Mouse (Mus musculus) bone marrow macrophage, adult 2 months (primary cell): ENCODE data around the gene Cldn13. TPM values are rescaled to one million over a fixed set of nuclear protein-coding genes. Genes with fewer than 3 reads are reported as not detected.

Experiments used
- H3K27ac ChIP-seq: 2 replicates; pipeline ENCODE4 v1.5.1; 2012; ENCODE audit warnings: low read depth, low read length; ENCODE audit not compliant: insufficient read depth
- H3K4me1 ChIP-seq: 2 replicates; pipeline ENCODE4 v1.6.1; 2012; ENCODE audit warnings: low read length; ENCODE audit not compliant: control insufficient read depth, insufficient read depth
- H3K4me3 ChIP-seq: 2 replicates; pipeline ENCODE4 v1.5.1; 2012; ENCODE audit warnings: mild to moderate bottlenecking, low read length, moderate library complexity; ENCODE audit not compliant: insufficient read depth
- CTCF ChIP-seq: IDR thresholded peaks from 2 replicates; pipeline ENCODE4 v1.5.1; 2012; ENCODE audit warnings: low read depth, mild to moderate bottlenecking, low read length, moderate library complexity
- POLR2A ChIP-seq: IDR thresholded peaks from 2 replicates; pipeline ENCODE4 v1.6.1; 2012; ENCODE audit warnings: mild to moderate bottlenecking, low read depth, low read length, borderline replicate concordance
- polyA plus RNA-seq: library from polyadenylated mRNA; stranded (reverse); fragments of >200 nt; gene quantifications from 2 replicates; pipeline ENCODE4 v1.2.4, GENCODE M21; 2012; ENCODE audit not compliant: missing spikeins, insufficient read depth, insufficient read length

The Cldn13 gene
- polyA plus RNA-seq, 1 experiment, result not detected

DNA sequence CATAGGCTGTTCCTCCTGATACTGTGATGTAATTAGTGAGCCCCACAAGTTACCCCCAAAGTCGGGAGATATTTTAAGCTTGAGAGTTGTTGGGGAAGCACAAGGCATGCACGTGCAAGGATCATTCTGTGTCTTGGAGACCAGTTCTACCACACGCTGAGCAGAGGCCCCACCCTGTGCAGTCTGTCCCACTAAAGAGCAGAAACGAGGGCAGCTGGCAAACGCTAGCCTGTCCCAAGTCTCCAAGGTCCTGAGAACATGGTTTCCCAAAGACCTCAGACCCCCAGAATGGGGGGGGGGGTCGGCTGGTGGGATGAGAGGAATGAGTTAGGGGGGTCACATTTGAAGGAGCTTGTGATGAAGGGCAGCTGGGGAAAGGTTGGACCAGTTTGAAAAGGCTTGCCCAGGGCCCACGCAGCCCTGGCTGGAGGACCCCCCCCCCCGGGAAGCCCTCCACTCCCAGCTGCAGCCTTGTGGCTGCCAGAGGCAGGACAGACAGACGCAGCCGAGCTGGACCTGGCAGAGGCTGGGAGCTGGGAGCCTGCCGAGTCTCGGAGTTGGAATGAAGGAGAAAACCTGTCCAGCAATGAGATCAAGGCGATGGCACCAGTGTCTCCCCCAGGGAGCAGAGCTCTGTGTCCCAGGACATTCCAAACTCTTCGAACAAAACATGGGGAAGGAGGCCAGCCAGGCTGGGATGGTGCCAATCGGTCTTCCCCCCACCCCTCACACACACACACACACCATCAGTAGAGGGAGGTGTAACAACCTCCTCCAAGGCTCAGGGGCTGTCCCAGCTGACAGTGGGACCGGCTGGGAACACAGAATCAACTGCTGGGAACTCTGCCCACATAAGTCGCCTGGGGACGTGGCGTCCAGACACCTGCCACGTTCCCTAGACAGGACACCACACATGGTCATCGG lies 41.1 kb downstream of the Cldn13 start:
- no peaks in the 10 kb centered on the region for H3K4me1 ChIP-seq
- no peak overlapping the region for H3K4me3 ChIP-seq
- TF ChIP-seq POLR2A, result no peak
- no peak for TF ChIP-seq CTCF

DNA sequence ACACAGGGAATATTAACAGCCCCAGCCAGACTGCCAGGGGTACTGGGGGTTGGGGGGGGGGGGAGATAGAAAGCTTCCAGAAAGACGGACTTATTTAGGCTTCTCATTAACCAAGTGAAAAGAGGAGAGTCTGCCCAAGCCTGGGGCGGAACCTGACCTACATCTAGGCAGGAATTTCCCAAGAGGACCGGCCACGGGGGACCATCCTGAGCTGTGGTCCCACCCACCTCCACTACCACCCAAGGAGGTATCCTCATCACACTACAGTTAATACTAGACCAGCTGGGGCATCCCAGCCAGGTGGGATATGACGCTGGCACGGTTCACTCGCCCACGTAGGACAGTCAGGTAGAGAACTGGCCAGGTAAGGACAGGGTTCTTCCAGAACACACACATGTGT lies 42.3 kb downstream of the Cldn13 start:
- no peak for TF ChIP-seq CTCF
- no peak for TF ChIP-seq POLR2A
- Histone ChIP-seq H3K27ac (no peak overlapping the region), H3K4me3 (no peak overlapping the region), H3K4me1 (no peaks in the 10 kb centered on the region)

More for the DNA sequence above, 41.1 kb downstream of the Cldn13 start:
- H3K27ac ChIP-seq, result no peak overlapping the region

DNA sequence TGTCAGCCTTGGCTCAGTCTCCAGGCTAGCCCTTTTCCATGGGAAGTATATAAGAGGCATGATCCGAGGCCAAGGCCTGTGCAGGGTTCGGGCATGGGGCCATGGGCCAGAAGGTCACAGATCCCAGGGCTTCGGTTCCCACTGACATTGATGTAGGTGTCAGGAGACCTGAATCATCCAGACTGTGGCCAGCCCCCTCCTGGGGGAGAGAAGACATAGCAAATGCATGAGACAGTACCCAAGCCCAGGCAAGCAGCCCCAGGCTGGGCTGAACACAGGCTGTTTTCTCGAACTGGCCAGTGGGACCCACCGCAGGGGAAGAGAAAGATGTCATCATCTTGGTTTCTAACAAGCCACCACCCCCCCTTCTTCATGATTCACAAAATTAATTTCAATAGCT lies 42.7 kb downstream of the Cldn13 start:
- Histone ChIP-seq H3K4me3 (no peak overlapping the region), H3K4me1 (no peaks in the 10 kb centered on the region), H3K27ac (no peak overlapping the region)
- TF ChIP-seq POLR2A (no peak), CTCF (no peak)

DNA sequence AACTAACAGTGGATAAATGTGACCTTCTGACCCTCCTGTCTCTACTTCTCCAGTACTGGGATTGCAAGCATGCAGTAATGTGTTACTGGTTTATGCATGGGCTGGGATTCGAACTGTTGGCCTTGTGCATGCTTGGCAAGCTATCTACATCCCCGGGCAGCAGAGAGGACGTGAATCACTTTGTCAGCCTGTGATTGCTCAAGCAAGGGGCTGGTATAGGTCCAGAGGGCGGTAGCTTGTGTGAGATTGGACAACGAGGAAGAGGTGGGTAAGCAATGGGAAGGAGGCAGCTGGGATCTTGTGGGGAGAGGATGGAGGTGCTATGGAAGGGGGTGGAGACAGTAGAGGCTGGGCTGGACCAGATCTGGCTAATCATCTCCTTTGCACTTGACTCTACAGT lies 46.8 kb downstream of the Cldn13 start:
- Histone ChIP-seq H3K4me1 (no peaks in the 10 kb centered on the region), H3K27ac (no peak overlapping the region), H3K4me3 (no peak overlapping the region)
- TF ChIP-seq CTCF (no peak), POLR2A (no peak)

DNA sequence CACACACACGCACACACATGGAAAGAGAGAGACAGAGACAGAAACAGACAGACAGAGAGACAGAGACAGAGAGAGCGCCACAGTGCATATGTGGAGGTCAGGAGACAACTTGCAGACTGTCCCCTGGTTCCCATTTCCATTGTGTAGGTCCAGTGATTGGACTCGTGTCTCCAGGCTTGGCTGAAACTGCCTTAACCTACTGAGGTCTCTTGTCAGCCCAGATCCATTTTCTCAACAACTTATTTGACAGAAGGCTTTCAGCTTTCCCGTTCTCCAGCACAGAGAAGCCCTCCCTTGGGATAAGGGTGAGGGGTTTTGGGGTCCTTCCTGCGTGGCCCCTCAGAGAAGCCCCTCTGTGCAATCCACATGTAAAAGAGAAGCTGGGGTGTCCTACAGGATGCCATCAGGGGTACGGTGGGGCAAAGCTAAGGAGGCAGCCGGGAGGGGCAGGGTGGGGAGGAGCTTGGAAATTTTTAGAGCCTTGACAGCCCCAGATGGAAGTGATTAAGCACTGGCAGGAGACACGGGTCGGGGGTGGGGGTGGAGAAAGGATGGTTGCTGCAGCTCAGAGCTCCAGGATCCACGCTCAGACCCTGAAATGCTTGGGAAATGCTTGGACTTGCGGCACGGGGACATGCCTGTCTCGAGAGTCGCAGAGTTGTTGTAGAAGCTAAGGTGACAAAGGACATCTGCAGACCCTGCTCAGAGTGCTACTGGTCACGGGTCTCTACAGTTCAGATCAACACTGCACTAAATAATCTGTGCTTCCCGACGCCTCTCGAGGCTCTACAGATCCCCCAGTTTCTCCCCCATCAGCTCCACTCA lies 47.8 kb downstream of the Cldn13 start:
- Histone ChIP-seq H3K4me1 (no peaks in the 10 kb centered on the region), H3K27ac (no peak overlapping the region), H3K4me3 (no peak overlapping the region)
- TF ChIP-seq POLR2A (no peak), CTCF (no peak)

DNA sequence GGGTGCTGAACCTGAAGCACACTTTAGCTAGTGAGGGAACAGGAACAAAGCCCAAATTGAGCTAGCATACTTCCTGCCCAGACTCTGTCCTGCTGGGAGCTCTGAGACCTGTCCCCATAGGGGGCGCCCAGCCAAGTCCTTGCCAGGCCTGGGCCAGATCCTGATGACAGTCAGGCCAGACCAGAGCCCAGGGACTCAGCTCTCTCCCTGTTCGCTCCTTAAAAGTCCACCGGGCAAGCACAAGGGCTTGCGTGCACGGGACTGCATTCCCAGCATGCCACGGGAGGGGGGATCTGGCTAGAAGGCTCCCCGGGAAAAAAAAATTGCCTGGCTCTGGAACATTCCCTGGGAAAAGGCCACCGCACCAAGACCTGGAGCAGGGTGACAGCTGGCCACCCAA lies 50.2 kb downstream of the Cldn13 start:
- no peaks in the 10 kb centered on the region for H3K4me1 ChIP-seq
- H3K27ac ChIP-seq, result no peak overlapping the region
- TF ChIP-seq CTCF, result no peak
- no peak for TF ChIP-seq POLR2A
- H3K4me3 ChIP-seq, result no peak overlapping the region

Other genes starting within 250 kb of the Cldn13 start
- 9.4 and 13.1 TPM in 2 replicates for gene Limk1, start 226.9 kb downstream of the Cldn13 start, polyA plus RNA-seq
- gene Eln, start 168.2 kb downstream of the Cldn13 start, polyA plus RNA-seq, result not detected in 2 replicates
- gene Tmem270, start 8.8 kb downstream of the Cldn13 start, polyA plus RNA-seq, result not detected in 2 replicates
- 7.0 and 8.4 TPM in 2 replicates for gene Mettl27, start 16.8 kb upstream of the Cldn13 start, polyA plus RNA-seq
- gene Cldn4, start 31.4 kb upstream of the Cldn13 start, polyA plus RNA-seq, result not detected in 2 replicates
- gene Cldn3, start 70.7 kb upstream of the Cldn13 start, polyA plus RNA-seq, result not detected in 2 replicates
- gene Abhd11, start 93.6 kb upstream of the Cldn13 start, polyA plus RNA-seq, result 12.2 and 13.0 TPM in 2 replicates
- gene Stx1a, start 108.0 kb upstream of the Cldn13 start, polyA plus RNA-seq, result 0.76 and 0.84 TPM in 2 replicates
- gene Dnajc30, start 148.7 kb upstream of the Cldn13 start, polyA plus RNA-seq, result 21.6 and 22.4 TPM in 2 replicates
- 45.0 and 57.1 TPM in 2 replicates for gene Bud23, start 149.4 kb upstream of the Cldn13 start, polyA plus RNA-seq
- gene Vps37d, start 162.7 kb upstream of the Cldn13 start, polyA plus RNA-seq, result not detected in 2 replicates
- gene Mlxipl, start 174.4 kb upstream of the Cldn13 start, polyA plus RNA-seq, result not detected in 2 replicates
- gene Tbl2, start 234.1 kb upstream of the Cldn13 start, polyA plus RNA-seq, result 5.9 and 6.2 TPM in 2 replicates